Mouse (Mus musculus): Measurements from ENCODE around the gene Pvalb.

DNA sequence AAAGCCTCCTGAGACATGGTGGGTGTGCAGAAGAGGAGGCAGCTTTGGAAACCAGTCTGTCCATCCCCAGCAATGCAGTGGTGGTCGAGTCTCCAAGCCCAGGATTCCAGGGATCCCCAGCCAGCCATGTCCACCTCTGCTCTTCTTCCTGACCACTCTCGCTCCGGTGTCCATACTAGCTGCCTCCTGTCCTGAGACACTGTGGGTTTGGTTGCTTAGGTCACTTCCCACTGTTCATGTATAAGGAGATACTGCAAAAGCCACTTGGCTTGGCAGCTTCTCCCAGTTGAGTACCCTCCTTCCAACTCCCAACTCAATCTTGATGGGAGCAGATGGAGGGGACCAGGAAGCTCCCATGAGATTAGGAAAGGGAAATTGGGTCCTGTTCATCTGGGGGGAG is 17.7 kb downstream of the Pvalb start:
- no peak for TF ChIP-seq GATA1 (IDR thresholded peaks at IDR 0.05; ENCODE audit: borderline replicate concordance, low read length)
- TF ChIP-seq FLI1 (IDR thresholded peaks at IDR 0.05; ENCODE audit: low read length) = no peak
